Mouse (Mus musculus): ENCODE measurements at regions not wholly inside any gene's neighbourhood (a gene's known extent, or its start where the extent isn't known, plus 50 kb on each side); places are given as distances from the start of the nearest gene placed in this dataset.

DNA sequence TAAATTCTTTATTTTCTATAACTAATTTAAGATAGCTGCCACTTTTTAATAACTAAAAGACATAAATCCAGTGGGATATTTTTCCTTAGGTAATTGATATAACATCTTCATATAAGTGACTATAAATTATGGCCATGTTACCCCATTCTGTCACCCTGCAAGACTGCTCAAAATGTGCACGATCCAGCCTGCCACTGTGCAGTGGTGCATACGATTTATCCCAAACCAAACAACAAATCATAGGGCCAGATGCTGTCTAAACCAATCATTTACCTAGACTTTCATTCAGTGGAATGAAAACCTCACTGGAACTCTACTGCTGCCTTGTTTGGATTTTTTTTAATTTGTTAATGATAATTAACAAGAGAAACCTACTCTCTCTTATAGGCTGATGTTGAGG, 216.5 kb downstream of the Samd5 start:
- no peak for TF ChIP-seq POLR2A (IDR thresholded peaks at IDR 0.05; ENCODE audit: insufficient read depth, low read depth, low read length)
- no peak for TF ChIP-seq EP300 (IDR thresholded peaks at IDR 0.05; ENCODE audit: insufficient read depth, low read depth, low read length)
- TF ChIP-seq CTCF (IDR thresholded peaks at IDR 0.05) = no peak
- intact Hi-C loops (cut with DNase I) = no loop called here
- 92% methylated on average over 2 of the region's 2 CpGs for WGBS

DNA sequence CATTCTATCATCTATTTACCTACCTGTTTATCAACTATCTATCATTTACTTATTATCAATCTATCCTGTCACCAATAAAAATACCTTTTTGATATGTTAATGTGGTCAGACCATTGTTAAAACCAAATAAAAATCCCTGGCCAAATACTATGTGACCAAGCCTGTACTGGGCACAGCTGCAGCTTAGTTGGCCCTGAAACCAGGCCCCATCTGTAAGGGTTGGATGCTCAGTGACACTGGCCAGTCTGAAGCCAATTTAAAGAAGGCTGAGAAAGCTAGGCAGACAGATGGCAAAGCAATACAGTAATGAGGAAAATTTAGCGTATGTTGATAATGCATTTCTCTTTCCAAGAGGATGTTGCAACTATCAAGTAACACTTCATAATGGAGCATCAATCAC, 217.8 kb downstream of the Samd5 start:
- intact Hi-C loops (cut with DNase I) = no loop called here
- TF ChIP-seq CTCF (IDR thresholded peaks at IDR 0.05) = no peak
- TF ChIP-seq EP300 (IDR thresholded peaks at IDR 0.05; ENCODE audit: insufficient read depth, low read depth, low read length) = no peak
- no peak for TF ChIP-seq POLR2A (IDR thresholded peaks at IDR 0.05; ENCODE audit: insufficient read depth, low read depth, low read length)
- no peaks in the 10 kb centered on the region for H3K36me3 ChIP-seq (ENCODE audit: control insufficient read depth, insufficient read depth, low read length)
- H3K9ac ChIP-seq (ENCODE audit: low read depth, low read length) = no peak overlapping the region
- 95% methylated on average over 1 of the region's 1 CpGs for WGBS
- no peak for DNase-seq
- peaks cover 2% of the 10 kb centered on the region; the same call in 1 of the 2 replicates for H3K4me1 ChIP-seq (ENCODE audit: control insufficient read depth, insufficient read depth, low read length)
- no peaks in the 10 kb centered on the region for H3K27me3 ChIP-seq (ENCODE audit: control insufficient read depth, insufficient read depth, low read length)
- H3K4me3 ChIP-seq = no peak overlapping the region
- no peak overlapping the region for H3K27ac ChIP-seq
- no peaks in the 10 kb centered on the region for H3K79me2 ChIP-seq (replicated peaks; ENCODE audit: control insufficient read depth, insufficient read depth, low read length)

More for the DNA sequence above, 216.5 kb downstream of the Samd5 start:
- peaks cover 3% of the 10 kb centered on the region for H3K4me1 ChIP-seq (ENCODE audit: control insufficient read depth, insufficient read depth, low read length)
- H3K27me3 ChIP-seq (ENCODE audit: control insufficient read depth, insufficient read depth, low read length) = no peaks in the 10 kb centered on the region
- no peak overlapping the region for H3K4me3 ChIP-seq
- no peak for DNase-seq
- H3K79me2 ChIP-seq (replicated peaks; ENCODE audit: control insufficient read depth, insufficient read depth, low read length) = no peaks in the 10 kb centered on the region
- no peak overlapping the region for H3K27ac ChIP-seq
- no peaks in the 10 kb centered on the region for H3K36me3 ChIP-seq (ENCODE audit: control insufficient read depth, insufficient read depth, low read length)
- H3K9ac ChIP-seq (ENCODE audit: low read depth, low read length) = no peak overlapping the region

DNA sequence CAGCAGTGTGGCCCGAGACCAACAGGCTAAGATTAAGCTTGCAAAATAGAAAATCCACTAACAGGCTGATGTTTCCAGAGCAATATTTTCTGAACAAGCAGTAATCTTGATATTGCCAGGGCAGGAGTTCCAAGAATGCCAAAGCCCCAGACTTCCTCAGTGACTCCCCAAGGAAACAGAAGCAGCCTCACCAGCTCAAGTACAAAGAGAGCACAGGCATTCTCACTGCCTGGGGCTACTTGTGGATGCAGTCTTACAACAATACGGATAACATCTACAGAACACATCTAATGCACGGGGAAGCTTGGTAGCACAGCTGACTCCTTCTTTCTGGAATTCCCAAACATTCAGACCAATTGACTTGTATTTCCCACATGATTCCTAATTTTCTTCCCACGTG, 235.9 kb downstream of the Samd5 start:
- Histone ChIP-seq H3K4me1 (ENCODE audit: control insufficient read depth, insufficient read depth, low read length) (no peaks in the 10 kb centered on the region), H3K36me3 (ENCODE audit: control insufficient read depth, insufficient read depth, low read length) (no peaks in the 10 kb centered on the region), H3K9ac (ENCODE audit: low read depth, low read length) (no peak overlapping the region), H3K4me3 (no peak overlapping the region), H3K79me2 (replicated peaks; ENCODE audit: control insufficient read depth, insufficient read depth, low read length) (no peaks in the 10 kb centered on the region), H3K27me3 (ENCODE audit: control insufficient read depth, insufficient read depth, low read length) (no peaks in the 10 kb centered on the region), H3K27ac (no peak overlapping the region)
- no peak for DNase-seq
- TF ChIP-seq CTCF (IDR thresholded peaks at IDR 0.05) (no peak), POLR2A (IDR thresholded peaks at IDR 0.05; ENCODE audit: insufficient read depth, low read depth, low read length) (no peak), EP300 (IDR thresholded peaks at IDR 0.05; ENCODE audit: insufficient read depth, low read depth, low read length) (no peak)
- 57% methylated on average over 4 of the region's 4 CpGs for WGBS
- intact Hi-C loops (cut with DNase I) = no loop called here

DNA sequence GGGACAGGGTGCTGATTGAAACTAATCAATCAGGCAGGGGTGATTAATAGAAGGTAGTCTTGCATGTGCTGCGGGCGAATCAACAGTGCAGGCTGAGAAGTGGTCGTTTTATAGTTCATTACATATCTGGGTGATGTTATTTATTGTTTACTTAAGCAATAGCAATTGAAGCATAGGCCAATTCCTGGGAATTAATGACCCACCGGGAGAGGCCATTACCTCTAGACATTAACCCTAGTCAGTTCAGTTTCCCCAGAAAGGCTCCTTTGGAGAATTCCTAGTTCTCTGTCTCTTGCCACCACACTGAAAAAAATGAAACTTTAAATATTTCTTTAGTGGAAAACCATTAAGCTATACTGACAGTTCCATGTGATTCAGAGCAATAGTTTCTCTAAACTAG, 236.6 kb downstream of the Samd5 start:
- no peaks in the 10 kb centered on the region for H3K27me3 ChIP-seq (ENCODE audit: control insufficient read depth, insufficient read depth, low read length)
- no peak for TF ChIP-seq POLR2A (IDR thresholded peaks at IDR 0.05; ENCODE audit: insufficient read depth, low read depth, low read length)
- TF ChIP-seq EP300 (IDR thresholded peaks at IDR 0.05; ENCODE audit: insufficient read depth, low read depth, low read length) = no peak
- TF ChIP-seq CTCF (IDR thresholded peaks at IDR 0.05) = no peak
- no peak overlapping the region for H3K4me3 ChIP-seq
- WGBS = 79% methylated on average over 4 of the region's 4 CpGs
- no peak for DNase-seq
- intact Hi-C loops (cut with DNase I) = no loop called here
- H3K9ac ChIP-seq (ENCODE audit: low read depth, low read length) = no peak overlapping the region
- no peak overlapping the region for H3K27ac ChIP-seq
- H3K79me2 ChIP-seq (replicated peaks; ENCODE audit: control insufficient read depth, insufficient read depth, low read length) = no peaks in the 10 kb centered on the region
- H3K36me3 ChIP-seq (ENCODE audit: control insufficient read depth, insufficient read depth, low read length) = no peaks in the 10 kb centered on the region
- no peaks in the 10 kb centered on the region for H3K4me1 ChIP-seq (ENCODE audit: control insufficient read depth, insufficient read depth, low read length)

DNA sequence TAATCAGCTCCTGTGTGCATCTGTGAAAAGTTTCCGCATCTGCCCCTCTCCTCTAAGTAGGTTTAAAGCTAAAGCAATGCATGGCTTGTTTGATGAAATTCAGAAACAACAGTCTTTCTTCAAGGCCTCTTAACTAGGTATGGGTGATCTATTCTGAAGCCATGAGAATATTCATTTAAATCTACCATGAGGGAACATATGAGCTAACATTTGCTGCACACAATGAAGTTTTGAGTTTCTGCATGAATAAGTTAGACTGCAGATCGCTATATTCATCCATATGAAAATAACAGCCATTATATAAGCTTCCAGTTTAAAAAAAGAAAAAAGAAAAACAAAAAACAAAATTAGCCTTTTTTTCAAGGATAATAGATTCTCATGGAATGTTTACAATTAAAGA, 245.9 kb downstream of the Samd5 start:
- intact Hi-C loops (cut with DNase I) = no loop called here
- Histone ChIP-seq H3K79me2 (replicated peaks; ENCODE audit: control insufficient read depth, insufficient read depth, low read length) (no peaks in the 10 kb centered on the region), H3K36me3 (ENCODE audit: control insufficient read depth, insufficient read depth, low read length) (no peaks in the 10 kb centered on the region), H3K27me3 (ENCODE audit: control insufficient read depth, insufficient read depth, low read length) (no peaks in the 10 kb centered on the region), H3K9ac (ENCODE audit: low read depth, low read length) (no peak overlapping the region), H3K4me3 (no peak overlapping the region), H3K27ac (no peak overlapping the region), H3K4me1 (ENCODE audit: control insufficient read depth, insufficient read depth, low read length) (no peaks in the 10 kb centered on the region)
- no peak for DNase-seq
- WGBS = 92% methylated on average over 2 of the region's 2 CpGs
- TF ChIP-seq POLR2A (IDR thresholded peaks at IDR 0.05; ENCODE audit: insufficient read depth, low read depth, low read length) (no peak), CTCF (IDR thresholded peaks at IDR 0.05) (no peak), EP300 (IDR thresholded peaks at IDR 0.05; ENCODE audit: insufficient read depth, low read depth, low read length) (no peak)

DNA sequence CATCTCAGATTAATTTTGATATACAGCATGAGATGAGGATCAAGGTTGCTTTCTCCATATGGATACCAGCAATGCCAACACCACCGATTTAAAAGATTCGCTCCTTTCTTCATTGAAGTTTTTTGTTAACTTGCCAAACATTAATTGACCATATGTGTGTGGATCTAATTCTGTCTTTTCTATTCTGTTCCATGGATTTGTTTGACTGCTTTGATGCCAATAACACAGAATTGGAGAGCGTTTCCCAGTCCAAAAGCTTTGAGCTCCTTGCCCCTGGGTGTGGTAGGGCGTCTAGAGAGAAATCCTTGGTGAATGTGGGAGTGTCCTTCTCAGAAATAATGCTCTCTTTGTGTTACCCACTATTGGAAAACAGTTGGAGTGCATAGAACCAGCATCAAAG, 254.3 kb downstream of the Samd5 start:
- Histone ChIP-seq H3K4me3 (no peak overlapping the region), H3K27ac (no peak overlapping the region), H3K27me3 (ENCODE audit: control insufficient read depth, insufficient read depth, low read length) (no peaks in the 10 kb centered on the region), H3K9ac (ENCODE audit: low read depth, low read length) (no peak overlapping the region), H3K4me1 (ENCODE audit: control insufficient read depth, insufficient read depth, low read length) (no peaks in the 10 kb centered on the region), H3K36me3 (ENCODE audit: control insufficient read depth, insufficient read depth, low read length) (no peaks in the 10 kb centered on the region), H3K79me2 (replicated peaks; ENCODE audit: control insufficient read depth, insufficient read depth, low read length) (no peaks in the 10 kb centered on the region)
- DNase-seq = no peak
- intact Hi-C loops (cut with DNase I) = no loop called here
- 83% methylated on average over 4 of the region's 4 CpGs for WGBS
- TF ChIP-seq EP300 (IDR thresholded peaks at IDR 0.05; ENCODE audit: insufficient read depth, low read depth, low read length) = no peak
- no peak for TF ChIP-seq CTCF (IDR thresholded peaks at IDR 0.05)
- no peak for TF ChIP-seq POLR2A (IDR thresholded peaks at IDR 0.05; ENCODE audit: insufficient read depth, low read depth, low read length)

Measured in heart, adult 2 months (tissue).